Mouse (Mus musculus): ENCODE results near the gene Dap. TPM values are rescaled to one million over a fixed set of nuclear protein-coding genes. Genes with fewer than 3 reads are reported as not detected.

Gene Dap
- polyA plus RNA-seq, 1 experiment from 2014 or later: 87.1 TPM

GRCm38 (mm10) chr15:31312001-31312400 is 87.9 kb downstream of the Dap start:
- 45% methylated on average over 2 of the region's 2 CpGs for WGBS
- H3K4me2 ChIP-seq (replicated peaks; ENCODE audit: low read depth, low read length): no peak overlapping the region

GRCm38 (mm10) chr15:31315630-31316231 is 91.6 kb downstream of the Dap start:
- H3K36me3 ChIP-seq (ENCODE audit: control insufficient read depth, insufficient read depth, low read length): no peaks in the 10 kb centered on the region
- no peaks in the 10 kb centered on the region for H3K4me1 ChIP-seq (ENCODE audit: control insufficient read depth, insufficient read depth, low read length)
- no peak overlapping the region for H3K4me3 ChIP-seq (ENCODE audit: low read length)
- H3K27ac ChIP-seq (ENCODE audit: low read depth, low read length): no peak overlapping the region
- ATAC-seq (ENCODE audit: low FRiP score, low TSS enrichment): peak; percentile 79
- no peak overlapping the region for H3K4me2 ChIP-seq (replicated peaks; ENCODE audit: low read depth, low read length)
- WGBS: 6% methylated on average over 5 of the region's 5 CpGs
- H3K9ac ChIP-seq (ENCODE audit: low read depth, low read length): no peak overlapping the region
- no peaks in the 10 kb centered on the region for H3K9me3 ChIP-seq (ENCODE audit: control insufficient read depth, low read length)
- H3K27me3 ChIP-seq (ENCODE audit: control insufficient read depth, insufficient read depth, low read length): no peaks in the 10 kb centered on the region

More at GRCm38 (mm10) chr15:31312001-31312400, 87.9 kb downstream of the Dap start:
- no peaks in the 10 kb centered on the region for H3K27me3 ChIP-seq (ENCODE audit: control insufficient read depth, insufficient read depth, low read length)
- no peaks in the 10 kb centered on the region for H3K9me3 ChIP-seq (ENCODE audit: control insufficient read depth, low read length)
- H3K4me1 ChIP-seq (ENCODE audit: control insufficient read depth, insufficient read depth, low read length): no peaks in the 10 kb centered on the region
- H3K4me3 ChIP-seq (ENCODE audit: low read length): no peak overlapping the region
- no peaks in the 10 kb centered on the region for H3K36me3 ChIP-seq (ENCODE audit: control insufficient read depth, insufficient read depth, low read length)
- H3K27ac ChIP-seq (ENCODE audit: low read depth, low read length): no peak overlapping the region
- ATAC-seq (ENCODE audit: low FRiP score, low TSS enrichment): 0 out of 2 replicates have a peak, but pooled peaks have one; percentile 44
- H3K9ac ChIP-seq (ENCODE audit: low read depth, low read length): no peak overlapping the region

DNA sequence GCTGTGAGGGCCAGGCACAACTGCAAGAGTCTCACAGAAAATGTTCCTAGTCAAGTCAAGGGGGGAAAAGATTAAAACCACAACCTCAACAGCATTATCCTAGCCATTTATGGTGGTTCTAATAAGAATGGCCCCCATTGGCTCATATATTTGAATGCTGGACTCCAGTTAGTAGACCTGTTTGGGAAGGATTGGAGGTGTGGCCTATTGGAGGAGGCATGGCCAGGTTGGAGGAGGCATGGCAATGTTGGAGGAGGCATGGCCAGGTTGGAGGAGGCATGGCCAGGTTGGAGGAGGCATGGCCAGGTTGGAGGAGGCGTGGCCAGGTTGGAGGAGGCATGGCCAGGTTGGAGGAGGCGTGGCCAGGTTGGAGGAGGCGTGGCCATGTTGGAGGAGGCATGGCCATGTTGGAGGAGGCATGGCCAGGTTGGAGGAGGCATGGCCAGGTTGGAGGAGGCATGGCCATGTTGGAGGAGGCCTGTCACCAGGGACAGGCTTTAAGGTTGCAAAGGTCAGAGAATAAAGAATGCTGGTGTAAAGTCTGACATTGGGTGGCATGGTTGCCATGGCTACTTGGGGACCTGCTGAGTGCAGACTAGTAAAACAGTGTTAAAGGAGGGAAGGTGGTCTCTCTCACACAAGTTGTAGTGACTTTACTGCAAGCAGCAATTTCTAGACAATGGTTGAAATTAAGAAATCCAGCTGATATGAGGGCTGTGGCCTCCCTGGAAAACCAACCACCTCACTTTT is 93.1 kb downstream of the Dap start:
- no peaks in the 10 kb centered on the region for H3K9me3 ChIP-seq (ENCODE audit: control insufficient read depth, low read length)
- H3K9ac ChIP-seq (ENCODE audit: low read depth, low read length): no peak overlapping the region
- no peak for ATAC-seq (ENCODE audit: low FRiP score, low TSS enrichment)
- H3K4me1 ChIP-seq (ENCODE audit: control insufficient read depth, insufficient read depth, low read length): no peaks in the 10 kb centered on the region
- H3K4me3 ChIP-seq (ENCODE audit: low read length): no peak overlapping the region
- H3K36me3 ChIP-seq (ENCODE audit: control insufficient read depth, insufficient read depth, low read length): no peaks in the 10 kb centered on the region
- 86% methylated on average over 3 of the region's 3 CpGs for WGBS
- H3K27ac ChIP-seq (ENCODE audit: low read depth, low read length): no peak overlapping the region
- H3K27me3 ChIP-seq (ENCODE audit: control insufficient read depth, insufficient read depth, low read length): no peaks in the 10 kb centered on the region
- no peak overlapping the region for H3K4me2 ChIP-seq (replicated peaks; ENCODE audit: low read depth, low read length)

DNA sequence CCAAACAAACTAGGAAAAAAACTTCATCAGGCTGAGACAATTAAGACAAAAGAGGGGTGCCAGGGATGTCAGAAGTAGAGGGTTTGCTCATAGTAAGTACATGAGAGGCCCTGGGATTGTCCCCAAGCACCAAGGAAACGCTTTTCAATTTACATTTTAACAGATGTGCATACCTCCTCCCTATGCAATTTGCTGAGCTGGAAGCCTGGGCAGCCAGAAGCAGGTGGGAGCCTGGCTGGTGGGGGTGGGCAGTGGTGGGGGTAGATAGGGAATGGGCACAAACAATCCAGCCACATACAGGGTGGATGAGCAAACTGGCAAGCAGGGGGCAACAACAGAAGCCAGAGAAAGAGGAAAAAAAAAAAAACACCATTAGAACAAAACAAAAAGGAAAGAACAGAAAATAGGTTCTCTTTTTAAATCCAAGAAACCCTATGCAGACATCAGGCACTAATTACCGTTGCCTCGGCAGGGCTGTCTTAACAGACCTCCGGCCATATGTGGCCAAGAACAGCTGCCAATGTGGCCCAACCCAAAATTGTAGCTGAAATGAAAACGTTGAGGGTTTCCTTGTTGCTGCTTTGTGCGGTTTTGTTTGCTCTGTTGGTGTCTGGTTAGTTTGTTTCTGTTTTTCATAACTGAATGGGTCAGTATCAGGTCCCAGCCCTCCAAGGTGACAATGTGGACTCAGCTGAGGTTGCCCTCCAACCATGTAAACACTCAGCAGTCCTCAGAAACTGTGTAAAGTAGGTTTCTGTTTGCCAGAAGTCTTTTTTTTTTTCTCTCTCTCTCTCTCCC is 94.2 kb downstream of the Dap start:
- Histone ChIP-seq H3K36me3 (ENCODE audit: control insufficient read depth, insufficient read depth, low read length) (no peaks in the 10 kb centered on the region), H3K4me1 (ENCODE audit: control insufficient read depth, insufficient read depth, low read length) (no peaks in the 10 kb centered on the region), H3K9ac (ENCODE audit: low read depth, low read length) (no peak overlapping the region), H3K4me2 (replicated peaks; ENCODE audit: low read depth, low read length) (no peak overlapping the region), H3K27me3 (ENCODE audit: control insufficient read depth, insufficient read depth, low read length) (no peaks in the 10 kb centered on the region), H3K9me3 (ENCODE audit: control insufficient read depth, low read length) (no peaks in the 10 kb centered on the region), H3K4me3 (ENCODE audit: low read length) (no peak overlapping the region), H3K27ac (ENCODE audit: low read depth, low read length) (no peak overlapping the region)
- WGBS: 52% methylated on average over 6 of the region's 6 CpGs
- no peak for ATAC-seq (ENCODE audit: low FRiP score, low TSS enrichment)

DNA sequence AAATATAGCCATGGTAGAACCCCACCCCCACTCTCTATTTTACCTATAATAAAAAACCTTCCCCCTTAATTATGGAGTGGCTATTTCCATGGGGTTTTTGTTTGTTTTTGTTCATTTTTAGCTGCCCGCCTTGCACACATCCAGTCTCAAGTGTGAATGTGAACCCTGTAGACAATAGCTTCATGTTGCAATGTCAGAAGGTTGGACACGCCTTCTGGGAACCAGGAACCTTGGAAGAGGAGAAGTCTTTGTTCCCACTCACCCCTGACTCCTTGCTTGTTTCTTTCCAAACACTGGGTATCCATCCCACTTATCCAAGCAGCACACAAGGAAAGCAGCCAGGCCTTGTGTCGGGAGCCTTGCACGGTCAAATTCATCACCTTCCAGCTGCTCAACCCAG is 94.9 kb downstream of the Dap start:
- H3K36me3 ChIP-seq (ENCODE audit: control insufficient read depth, insufficient read depth, low read length): no peaks in the 10 kb centered on the region
- H3K4me1 ChIP-seq (ENCODE audit: control insufficient read depth, insufficient read depth, low read length): no peaks in the 10 kb centered on the region
- no peak overlapping the region for H3K4me2 ChIP-seq (replicated peaks; ENCODE audit: low read depth, low read length)
- no peak for ATAC-seq (ENCODE audit: low FRiP score, low TSS enrichment)
- H3K9ac ChIP-seq (ENCODE audit: low read depth, low read length): no peak overlapping the region
- no peaks in the 10 kb centered on the region for H3K9me3 ChIP-seq (ENCODE audit: control insufficient read depth, low read length)
- H3K4me3 ChIP-seq (ENCODE audit: low read length): no peak overlapping the region
- no peaks in the 10 kb centered on the region for H3K27me3 ChIP-seq (ENCODE audit: control insufficient read depth, insufficient read depth, low read length)
- H3K27ac ChIP-seq (ENCODE audit: low read depth, low read length): no peak overlapping the region
- WGBS: 42% methylated on average over 4 of the region's 4 CpGs

DNA sequence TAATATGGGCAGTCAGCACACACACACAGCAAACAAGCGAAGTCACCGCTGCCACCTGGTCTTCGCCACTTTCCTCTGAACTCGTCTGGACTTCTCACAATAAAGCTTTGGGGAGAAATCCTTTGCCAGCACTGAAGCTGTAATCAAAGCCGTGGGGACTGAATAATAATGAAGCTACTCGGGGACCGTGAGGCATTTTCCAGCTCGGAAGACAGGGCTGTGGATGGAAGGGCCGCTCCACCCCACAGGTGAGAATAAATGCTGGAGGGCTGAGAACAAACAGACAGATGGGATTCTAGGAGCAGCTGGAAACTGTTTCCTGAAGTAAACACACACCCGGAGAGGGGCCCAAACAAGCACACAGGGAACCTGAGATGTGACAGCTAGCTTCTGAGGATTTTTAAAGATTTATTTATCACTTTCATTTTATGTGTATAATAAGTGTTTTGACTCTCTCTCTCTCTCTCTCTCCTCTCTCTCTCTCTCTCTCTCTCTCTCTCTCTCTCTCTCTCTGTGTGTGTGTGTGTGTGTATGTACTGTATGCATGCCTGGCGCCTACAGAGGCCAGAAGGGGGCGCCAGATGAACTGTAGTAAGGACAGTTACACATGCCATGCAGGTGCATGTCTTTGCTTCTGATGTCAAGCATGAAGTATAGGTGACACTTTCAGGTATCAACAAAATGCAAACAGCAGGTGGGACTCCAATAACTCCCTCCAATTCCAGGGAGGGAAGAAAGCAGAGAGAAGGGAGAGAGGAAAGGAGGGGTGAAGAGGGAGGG is 96.7 kb downstream of the Dap start:
- H3K9ac ChIP-seq (ENCODE audit: low read depth, low read length): no peak overlapping the region

DNA sequence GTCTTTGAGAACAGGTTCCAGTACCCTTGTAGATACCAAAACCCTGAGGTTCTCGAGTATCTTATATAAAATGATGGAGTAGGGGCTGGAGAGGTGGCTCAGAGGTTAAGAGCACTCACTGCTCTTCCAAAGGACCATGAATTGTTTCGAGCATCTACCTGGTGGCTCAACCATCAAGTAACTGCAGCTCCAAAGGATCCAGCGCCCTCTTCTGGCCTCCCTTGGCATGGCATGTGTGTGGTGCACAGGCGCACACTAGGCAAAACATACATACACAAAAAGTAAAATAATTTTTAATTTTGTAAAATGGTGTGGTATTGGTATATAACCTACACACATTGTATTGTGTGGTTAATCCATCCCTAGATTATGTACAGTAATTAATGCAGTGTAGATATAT is 99.6 kb downstream of the Dap start:
- Histone ChIP-seq H3K9me3 (ENCODE audit: control insufficient read depth, low read length) (no peaks in the 10 kb centered on the region), H3K9ac (ENCODE audit: low read depth, low read length) (no peak overlapping the region), H3K4me3 (ENCODE audit: low read length) (no peak overlapping the region), H3K4me1 (ENCODE audit: control insufficient read depth, insufficient read depth, low read length) (no peaks in the 10 kb centered on the region), H3K36me3 (ENCODE audit: control insufficient read depth, insufficient read depth, low read length) (no peaks in the 10 kb centered on the region), H3K4me2 (replicated peaks; ENCODE audit: low read depth, low read length) (no peak overlapping the region), H3K27ac (ENCODE audit: low read depth, low read length) (no peak overlapping the region), H3K27me3 (ENCODE audit: control insufficient read depth, insufficient read depth, low read length) (no peaks in the 10 kb centered on the region)
- WGBS: 83% methylated on average over 4 of the region's 4 CpGs
- no peak for ATAC-seq (ENCODE audit: low FRiP score, low TSS enrichment)

More for the DNA sequence above, 96.7 kb downstream of the Dap start:
- Histone ChIP-seq H3K4me1 (ENCODE audit: control insufficient read depth, insufficient read depth, low read length) (no peaks in the 10 kb centered on the region), H3K27me3 (ENCODE audit: control insufficient read depth, insufficient read depth, low read length) (no peaks in the 10 kb centered on the region), H3K9me3 (ENCODE audit: control insufficient read depth, low read length) (no peaks in the 10 kb centered on the region), H3K4me2 (replicated peaks; ENCODE audit: low read depth, low read length) (no peak overlapping the region), H3K4me3 (ENCODE audit: low read length) (no peak overlapping the region), H3K36me3 (ENCODE audit: control insufficient read depth, insufficient read depth, low read length) (no peaks in the 10 kb centered on the region), H3K27ac (ENCODE audit: low read depth, low read length) (no peak overlapping the region)
- ATAC-seq (ENCODE audit: low FRiP score, low TSS enrichment): no peak
- WGBS: 67% methylated on average over 12 of the region's 12 CpGs

All from kidney, embryonic 14.5 days (tissue).